Mouse (Mus musculus) cerebellum, adult 18-20 months (tissue): ENCODE results near the gene Acadl.

ENCODE experiments used
- DNase-seq, 2 experiments: peaks; one replicate each; pipeline ENCODE4 v3.0.0; 2021

Gene Acadl

DNA sequence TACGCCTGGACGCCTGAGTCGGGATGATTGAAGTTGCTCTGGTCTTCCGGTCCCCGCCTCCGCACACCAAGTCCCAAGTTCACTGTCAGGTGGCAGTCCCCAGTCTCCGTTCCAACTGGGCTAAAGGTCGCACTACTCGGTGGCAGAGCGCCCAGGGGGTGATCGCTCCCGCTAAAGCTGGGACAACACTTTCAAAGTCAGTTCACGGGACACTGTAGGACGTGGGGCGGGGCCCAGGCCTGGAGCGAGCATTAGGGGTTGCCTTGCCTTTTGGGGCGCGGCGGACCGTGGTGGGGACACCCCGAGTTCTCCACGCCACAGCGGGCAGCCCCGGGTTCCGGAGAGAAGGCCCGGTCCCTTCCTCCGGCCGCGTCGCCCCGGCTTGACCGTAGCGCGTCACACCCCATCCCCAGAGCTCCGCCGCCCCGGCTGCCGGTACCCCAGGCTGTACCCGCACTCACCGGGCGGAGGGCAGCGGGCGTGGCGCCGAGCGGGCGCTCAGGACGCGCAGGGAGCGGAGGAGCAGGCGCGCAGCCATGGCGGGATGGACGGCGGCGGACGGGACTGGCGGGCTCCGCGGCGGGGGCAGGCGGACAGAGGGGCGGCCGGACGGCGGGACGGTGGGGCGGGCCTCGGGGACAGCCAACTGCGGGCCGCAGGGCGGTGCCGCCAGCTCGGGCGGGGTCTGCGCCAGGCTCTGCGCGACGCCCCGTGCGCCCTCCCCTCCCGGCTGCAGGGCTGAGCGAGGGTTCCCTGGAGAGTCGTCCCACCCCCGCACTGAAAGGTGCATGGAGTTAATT lies at the start of gene Acadl:
TSS of gene Acadl (minus strand) at position 566 of the 800 bp plus-strand sequence.
- DNase-seq = peak; percentile 39 to 54

DNA sequence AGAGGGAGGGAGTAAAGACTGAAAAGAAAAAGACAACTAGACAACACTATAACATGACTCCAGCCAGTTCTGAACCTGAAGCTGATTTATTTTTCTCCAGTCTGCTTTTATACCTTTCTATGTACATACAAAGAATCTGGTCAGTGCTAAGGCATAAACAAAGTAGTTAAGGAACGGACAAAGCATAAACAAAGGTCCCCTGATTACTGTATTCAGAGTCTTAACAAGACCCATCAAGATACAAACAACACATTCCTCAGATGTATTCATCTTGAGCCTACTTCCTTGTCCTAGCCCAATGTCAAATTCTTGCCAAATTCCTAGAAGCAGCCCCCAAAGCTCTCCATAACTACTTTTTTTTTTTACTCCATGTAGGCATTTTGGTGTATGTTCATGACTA lies 49.2 kb upstream of the Acadl start:
- DNase-seq = no peak

DNA sequence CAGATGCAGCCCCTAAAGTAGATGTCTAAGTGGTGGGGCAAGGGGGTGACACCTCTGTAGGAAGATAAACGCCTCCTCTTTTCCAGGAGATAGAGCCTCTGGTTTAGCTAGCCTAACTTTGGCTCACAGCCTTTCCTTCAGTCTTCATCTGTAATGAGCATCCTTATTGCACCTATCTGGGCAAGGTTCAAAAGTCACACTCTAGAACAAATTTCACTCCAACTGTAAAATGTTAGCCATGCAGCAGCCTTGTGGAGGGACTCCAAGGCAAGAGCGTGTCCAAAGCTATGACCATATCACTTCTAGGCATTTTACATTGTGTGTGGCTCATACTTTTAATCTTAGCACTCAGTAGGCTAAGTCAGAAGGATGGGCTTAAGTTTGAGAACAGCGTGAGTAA lies 39.5 kb upstream of the Acadl start:
- no peak for DNase-seq

DNA sequence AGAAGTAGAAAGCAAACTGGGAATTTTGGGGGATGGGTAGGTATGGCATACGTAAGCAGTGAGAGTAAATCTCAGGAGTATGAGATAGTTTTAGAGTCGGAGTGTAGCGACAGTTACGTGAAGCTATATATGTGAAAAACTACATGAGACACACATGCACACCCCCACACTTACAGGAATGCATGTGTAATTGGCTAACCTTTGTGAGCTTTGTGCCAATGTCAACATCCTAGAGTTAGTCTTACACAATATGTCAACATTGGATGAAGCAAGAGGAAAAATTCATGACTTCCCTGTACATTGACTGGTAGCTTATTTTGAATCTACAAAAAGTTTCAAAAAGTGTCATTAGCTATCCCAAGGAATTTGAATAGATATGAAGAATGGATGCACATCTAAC lies 37.9 kb upstream of the Acadl start:
- DNase-seq = no peak

DNA sequence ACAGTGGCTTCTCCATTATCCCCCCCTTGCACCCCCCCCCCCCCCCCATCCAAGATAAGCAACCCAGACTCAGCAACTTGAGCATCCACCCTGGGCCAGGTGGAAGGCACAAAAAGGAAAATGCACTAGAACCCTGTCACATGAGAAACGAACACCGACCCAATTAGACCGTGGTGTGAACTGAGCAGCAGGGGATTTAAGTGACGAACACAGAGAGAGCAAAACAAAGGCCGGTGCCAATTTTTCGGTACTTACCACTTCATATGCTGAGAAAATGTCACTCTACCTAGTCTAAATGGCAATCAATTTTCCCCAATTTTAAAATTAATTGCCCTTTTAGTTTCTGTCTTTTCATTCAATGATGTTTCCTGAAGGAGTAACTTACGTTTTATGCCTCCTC lies 35.2 kb upstream of the Acadl start:
- no peak for DNase-seq

DNA sequence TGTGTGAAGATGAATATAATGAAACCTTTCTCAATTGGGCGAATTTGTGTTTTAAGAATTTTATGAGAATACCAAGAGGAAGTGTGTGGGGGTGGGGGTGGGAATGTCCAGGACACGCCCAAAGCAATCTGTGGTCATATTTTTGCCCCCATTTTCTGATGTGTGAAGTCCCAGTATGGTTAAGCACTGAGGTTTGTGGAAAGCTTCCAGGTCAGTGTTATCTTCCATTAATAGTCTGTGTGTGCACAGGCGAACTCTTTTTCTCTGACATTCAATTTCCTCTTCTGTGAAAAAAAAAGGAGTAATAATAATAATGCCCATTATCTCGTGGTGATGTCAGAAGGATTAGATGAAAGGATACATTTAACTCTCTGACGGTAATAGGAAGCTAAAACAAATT lies 33.5 kb upstream of the Acadl start:
- no peak for DNase-seq

DNA sequence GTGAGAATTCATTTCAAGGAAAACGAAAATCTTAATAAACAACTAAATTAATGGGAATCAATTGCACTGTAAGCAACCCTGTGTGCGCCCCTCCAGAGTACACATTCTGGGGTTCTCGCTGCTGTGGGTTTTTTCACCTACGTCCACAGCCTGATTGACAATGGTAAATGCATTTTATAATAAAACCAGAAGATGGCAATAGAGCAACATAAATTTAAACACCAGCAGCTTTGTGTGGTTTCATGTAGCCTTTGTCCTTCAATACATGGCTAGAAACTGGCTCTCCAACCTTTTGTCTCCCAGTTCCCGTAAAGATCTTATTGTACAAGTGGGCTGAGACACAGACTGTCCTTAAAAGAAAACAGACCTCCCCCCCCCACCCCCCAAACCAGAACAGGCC lies 33.0 kb upstream of the Acadl start:
- no peak for DNase-seq

DNA sequence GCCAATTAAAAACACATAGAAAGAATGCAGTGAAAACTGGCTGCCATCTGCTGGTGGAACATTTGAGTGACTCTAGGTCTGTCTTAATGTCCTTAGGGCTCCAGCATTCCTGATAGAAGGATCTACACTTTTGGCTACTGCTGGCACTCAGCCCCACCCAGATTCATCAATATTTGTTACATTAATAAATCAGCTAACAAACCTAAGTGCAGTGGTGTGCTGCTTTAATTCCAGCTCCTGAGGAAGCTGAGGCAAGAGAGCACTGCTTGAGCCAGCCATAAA lies 32.7 kb upstream of the Acadl start:
- peak; percentile 12 to 28 for DNase-seq

DNA sequence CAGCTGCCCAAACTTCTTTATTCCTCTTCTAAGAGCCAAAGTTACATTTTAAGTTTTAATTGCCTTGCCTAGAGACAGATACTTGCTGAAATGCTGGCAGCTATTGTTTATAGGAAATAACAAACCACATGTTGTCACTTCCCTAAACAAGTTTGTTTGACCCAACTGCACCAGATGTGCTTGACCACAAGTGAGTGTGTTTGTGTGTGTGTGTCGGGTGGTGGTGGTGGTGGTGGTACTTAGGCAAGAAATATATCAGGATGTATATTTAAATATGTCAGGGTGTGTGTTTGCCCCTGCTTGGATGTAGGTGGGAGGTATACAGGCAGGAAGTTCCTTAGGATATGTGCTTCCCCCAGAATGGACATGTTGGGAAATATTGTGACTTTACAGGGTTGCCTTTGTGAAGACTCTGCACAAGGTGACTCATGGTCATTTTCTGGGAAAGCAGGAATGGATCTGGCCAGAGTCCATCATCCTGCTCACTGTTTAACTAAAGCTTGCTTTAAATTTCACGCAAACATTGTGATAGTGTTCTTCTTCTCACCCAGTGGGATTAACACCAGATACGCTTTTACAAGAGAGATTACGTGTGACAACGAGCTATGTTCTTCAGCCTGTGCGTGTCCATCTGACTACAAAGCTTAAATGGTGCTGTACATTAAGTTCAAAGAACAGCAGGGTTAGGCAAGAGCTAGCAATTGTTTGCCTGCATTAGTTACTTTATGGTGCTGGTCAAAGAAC lies 32.2 kb upstream of the Acadl start:
- DNase-seq = no peak

DNA sequence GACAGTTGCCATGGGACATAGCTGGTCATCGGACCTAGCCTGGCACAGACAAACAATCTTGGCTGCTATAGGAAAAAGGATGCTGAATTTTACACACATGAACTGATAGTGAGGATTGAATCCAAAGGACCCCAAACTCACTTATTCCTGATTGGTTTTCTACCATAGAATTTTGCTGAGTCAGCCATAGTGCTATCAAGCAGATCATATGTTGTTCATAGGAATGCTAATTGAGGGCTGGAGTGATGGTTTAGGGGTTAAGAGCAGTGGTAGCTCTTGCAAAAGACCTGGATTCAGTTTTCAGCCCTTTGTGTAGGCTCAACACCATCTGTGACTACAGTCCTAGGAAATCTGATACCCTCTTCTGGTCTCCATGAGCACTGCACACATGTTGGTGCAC lies 24.1 kb upstream of the Acadl start:
- no peak for DNase-seq

DNA sequence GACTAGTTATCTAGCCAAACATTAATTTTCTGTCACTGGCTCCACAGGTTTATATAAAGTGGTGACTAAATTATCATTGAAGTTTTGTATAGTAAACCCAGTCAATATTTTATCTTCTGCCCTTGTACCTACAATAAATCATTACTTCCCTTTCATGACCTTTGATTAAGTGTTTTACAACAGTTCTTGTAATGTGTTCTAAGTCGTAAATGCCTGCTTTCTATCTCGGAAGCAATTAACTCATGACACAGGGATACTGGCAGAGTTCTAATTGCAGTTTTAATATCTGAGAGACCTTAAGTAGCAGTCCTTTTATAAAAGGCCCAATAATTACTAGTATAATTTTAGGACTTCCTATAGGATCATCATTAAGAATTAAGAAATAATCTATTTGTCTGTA lies 17.1 kb upstream of the Acadl start:
- no peak for DNase-seq

DNA sequence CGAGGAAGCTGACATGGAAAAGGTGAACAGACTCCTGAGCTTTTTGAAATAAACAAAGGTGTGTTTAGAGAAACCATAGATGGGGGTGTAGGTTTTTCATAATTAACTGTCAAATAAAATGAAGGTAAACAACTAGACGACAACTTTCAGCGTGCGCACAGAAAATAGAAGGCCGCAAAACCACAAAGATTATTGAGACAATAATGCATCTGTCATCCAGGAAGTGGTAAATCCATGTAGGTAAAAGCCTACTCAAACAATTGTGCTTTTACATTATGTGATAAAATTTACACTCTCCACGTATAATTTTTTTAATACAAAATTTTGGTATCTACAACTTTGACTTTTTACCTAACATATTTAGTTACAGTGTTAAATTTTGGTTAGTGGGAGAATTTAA lies 11.7 kb upstream of the Acadl start:
- no peak for DNase-seq

DNA sequence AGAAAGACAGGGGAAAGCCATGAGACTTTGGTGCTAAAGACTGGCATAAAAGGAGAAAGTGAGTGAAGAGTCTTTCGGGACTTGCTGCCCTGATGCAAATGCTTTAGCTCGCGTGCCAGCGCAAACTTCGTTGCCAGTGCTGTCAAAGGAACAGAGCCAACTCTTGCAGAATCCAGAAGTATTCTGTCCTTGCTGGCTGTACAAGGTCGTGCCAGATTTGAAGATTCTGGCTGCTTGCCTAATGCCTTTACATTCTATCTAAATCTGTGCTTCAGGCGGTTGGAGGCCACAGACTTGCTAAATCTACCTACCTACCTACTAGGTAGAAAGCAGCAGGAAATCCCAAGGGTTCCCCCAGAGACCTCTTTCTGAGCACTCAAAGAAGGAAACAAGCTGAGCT lies 8.5 kb upstream of the Acadl start:
- no peak for DNase-seq

DNA sequence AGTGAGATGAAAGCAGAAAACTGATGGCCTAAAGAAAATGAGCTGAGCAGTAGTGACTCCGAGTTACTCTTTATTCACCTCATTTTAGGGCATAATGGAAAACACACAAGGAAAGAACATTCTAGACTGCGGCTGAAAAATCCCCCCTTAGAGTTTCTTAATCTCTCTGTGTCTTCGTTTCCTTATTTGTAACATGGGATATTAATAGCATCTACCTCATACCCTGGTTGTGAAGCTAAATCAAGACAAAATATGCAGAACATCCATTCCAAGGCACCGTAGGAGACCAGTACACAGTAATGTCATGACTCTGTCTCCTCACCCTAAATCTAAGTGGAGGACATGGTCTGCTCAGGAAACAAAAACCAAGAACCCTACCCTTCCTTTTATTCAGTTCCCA lies 2.6 kb upstream of the Acadl start:
- DNase-seq = no peak

DNA sequence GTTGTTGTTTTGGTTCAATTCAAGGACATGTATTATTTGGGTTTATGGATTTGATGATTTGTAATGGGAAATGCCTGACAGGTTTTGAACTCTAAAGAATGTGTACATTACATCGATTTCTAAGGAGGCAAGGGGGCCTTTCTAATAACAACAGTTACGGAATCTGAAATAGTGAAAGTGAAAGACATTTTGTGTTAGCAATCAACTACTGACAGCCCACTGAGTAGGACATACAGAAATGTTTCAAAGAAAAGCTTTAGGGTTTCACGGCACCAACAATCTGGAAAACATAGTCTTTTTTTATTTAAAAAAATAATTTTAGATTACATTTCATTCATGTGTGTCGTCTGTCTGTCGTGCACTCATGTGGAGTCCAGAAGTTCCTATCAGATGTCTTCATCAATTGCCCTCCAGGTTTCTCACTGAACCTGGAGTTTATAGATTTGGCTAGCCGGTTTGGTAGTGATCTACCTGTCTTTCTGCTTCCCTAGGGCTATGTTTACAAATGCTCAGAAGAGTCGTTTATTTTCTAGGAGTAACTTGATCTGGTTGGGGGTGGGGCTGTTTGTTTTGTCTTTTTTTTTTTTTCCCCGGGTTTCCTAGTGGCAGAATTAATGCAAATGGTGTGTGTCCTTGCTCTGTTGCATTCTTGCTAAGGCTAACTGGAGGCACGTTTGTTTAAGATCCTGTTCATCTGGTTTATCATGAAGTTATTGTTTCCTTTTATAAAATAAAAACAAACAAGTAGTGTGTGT lies 841 bp upstream of the Acadl start:
- no peak for DNase-seq

DNA sequence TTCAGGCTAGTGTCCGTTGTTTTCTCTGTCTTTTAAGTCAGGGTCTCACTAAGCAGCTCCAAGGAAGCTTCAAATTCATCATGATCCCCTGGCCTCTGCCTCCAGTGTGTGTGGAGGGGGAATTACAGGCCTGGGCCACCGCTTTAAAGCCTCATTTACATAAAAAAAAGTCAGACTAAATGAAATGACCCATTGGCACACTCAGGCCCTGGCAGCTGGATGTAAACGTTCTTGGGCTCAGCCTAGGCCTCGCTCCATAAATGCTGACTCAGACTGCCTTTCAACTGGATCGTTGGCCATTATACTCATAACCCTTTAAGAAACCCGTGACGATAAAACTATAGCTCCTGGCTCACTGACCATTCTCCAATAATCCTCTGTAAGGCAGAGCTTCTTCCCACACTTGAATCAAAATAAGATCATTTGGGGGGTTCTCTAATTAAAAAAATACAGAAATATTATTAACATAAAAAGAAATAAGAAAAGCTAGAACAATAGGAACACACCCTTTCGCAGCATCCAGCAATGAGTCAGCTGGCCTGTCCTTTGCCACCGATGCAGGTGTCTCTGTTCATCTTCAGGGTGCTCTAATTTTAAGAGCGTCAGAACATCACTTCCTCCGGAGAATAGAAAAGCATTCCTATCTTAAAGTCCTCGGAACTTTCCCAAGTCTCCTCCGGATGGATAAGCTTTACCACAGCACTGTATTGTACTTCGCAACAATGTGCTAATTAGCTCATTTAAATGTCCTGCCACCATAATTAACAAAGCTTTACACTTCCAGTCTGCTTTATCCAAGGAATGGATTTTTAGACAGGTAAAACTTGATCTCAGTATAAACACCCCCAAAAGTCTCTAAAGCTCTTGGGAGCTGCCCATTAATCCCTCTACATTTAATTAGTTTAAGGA lies 1.1 kb downstream of the Acadl start:
- no peak for DNase-seq

DNA sequence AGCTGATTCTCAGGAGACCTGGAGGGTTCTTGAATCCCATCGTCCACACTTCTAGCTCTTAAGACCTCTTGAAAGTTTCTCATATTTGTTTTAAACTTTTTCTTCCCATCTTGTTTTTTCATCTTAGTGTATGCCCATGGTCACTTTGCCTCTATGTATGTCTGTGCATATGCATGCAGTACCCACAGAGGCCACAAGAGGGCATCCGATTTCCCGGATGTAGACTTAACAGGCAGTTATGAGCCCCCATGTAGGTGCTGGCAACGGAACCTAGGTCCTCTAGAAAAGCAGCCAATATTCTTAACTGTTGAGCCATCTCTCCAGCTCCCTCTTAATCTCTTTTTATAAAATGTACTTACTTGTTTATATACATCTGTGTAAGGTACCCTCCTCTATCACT lies 15.6 kb downstream of the Acadl start:
- DNase-seq = no peak

DNA sequence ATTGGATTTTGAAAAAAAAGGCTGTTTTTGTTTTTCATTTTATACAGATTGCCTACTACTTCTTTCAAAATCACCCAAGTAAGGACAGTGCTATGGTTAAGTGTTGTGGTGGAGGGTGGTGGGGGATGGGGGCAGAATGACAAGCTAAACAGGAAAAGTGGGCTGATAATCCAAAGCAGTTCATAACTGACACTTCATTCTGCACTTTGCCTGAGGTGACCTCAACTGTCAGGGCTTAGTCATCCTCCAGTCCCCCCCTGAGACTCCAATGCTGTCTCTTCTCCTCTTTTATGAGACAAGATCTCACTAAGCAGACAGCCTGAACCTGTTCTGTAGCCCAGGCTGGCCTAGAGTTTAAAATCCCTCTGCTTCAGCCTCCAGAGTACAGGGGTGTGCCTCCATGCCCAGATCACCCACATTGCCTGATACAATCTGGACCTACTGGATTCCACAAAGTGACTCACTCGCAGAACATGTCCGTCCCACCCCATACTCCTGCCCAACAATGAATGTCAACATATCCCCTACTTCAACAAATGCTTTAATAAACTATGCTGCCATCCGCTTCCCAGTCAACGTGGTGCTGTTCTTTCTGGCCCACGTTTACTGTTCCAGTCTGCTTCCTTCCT lies 17.3 kb downstream of the Acadl start:
- DNase-seq = no peak

DNA sequence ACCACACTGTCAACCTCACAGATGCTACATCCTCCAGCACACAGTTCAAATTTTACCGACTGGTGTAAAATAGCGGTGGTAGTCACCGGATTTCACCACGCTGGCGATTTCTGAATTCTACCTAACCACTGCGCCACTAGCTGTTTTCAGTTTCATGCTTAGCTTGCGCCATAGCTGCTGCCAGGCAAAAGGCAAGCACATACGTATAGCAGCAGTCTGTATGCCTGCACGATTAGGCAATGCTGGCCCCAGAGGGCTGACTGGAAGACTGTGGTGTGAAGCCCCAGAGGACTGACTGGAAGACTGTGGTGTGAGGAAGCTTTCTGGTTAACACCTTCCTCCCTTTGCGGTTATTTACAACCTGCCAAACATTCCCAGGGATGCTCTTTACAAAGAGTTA lies 21.1 kb downstream of the Acadl start:
- DNase-seq = no peak

DNA sequence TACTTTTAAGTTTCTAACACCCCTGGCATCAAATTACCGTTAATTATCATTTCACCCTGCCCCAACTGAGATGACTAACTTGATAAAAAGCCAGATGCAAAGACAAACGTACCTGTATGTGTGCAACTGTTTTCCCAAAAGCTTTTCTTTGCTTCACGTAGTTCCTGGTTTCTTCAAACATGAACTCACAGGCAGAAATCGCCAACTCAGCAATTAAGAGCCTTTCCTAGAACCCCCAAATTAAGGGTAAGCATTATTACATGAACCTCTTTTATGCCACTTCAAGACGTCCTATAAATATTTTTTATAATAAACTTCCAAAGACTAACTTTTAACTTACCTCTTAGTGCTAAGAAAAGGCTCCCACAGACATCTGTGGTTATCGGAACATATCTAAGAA lies 21.6 kb downstream of the Acadl start:
- DNase-seq = no peak

DNA sequence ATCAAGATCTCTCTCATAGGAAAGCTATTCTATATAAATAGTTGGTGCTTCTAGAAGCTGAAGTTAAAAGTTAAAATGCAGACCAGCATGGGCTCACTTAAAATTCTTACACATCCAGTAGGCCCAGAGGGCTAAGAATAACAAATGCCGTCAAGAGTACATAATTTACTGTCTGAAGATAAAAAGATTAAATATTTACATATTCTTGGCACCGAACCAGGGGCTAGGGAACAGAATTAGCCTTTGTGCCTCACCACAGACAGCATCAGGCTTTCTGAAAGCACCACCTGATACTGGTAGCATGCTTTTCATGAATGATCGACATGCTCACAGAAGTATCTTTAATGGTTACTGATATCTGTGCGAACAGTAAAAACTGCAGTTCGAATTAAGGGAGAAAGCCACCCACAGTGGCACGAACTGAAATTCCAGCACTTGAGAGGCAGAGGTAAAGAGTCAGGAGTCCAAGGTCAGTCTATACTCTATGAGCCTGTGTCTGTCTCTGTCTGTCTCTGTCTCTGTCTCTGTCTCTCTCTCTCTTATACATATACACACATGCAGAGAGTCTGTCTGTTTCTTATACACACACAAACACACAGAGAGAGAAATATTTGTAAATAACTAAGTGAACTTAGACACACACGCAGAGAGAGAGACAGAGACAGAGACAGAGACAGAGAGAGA lies 23.2 kb downstream of the Acadl start:
- DNase-seq = no peak

DNA sequence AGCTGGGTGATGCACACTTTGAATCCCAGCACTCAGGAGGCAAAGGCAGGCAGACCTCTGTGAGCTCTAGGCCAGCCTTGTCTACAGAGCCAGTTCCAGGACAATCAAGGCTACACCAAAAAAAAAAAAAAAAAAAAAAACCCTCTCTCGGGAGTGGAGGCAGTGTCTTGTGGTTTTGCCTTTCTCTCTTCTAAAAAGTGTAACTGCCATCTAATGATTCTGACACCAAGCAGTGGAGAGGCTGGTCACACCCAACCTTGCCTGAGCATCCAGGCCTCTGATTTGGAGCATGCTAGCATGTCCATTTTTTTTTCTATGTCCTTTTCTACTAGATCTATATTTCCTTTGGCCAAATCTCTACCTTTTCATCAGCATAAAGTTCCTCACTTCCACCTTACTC lies 23.9 kb downstream of the Acadl start:
- DNase-seq = no peak
